Mouse (Mus musculus): ENCODE results near the gene Lamc1. TPM values are rescaled to one million over a fixed set of nuclear protein-coding genes. Genes with fewer than 3 reads are reported as not detected.

The Lamc1 gene
- polyA plus RNA-seq, 1 experiment from 2014 or later: 31.9 TPM

GRCm38 (mm10) chr1:153282342-153282975 is 50.1 kb downstream of the Lamc1 start:
- Histone ChIP-seq H3K27ac (ENCODE audit: low read depth, low read length) (no peak overlapping the region), H3K4me1 (replicated peaks; ENCODE audit: control insufficient read depth, insufficient read depth, low read length) (peaks cover 27% of the 10 kb centered on the region)
- WGBS: 74% methylated on average over 5 of the region's 5 CpGs

DNA sequence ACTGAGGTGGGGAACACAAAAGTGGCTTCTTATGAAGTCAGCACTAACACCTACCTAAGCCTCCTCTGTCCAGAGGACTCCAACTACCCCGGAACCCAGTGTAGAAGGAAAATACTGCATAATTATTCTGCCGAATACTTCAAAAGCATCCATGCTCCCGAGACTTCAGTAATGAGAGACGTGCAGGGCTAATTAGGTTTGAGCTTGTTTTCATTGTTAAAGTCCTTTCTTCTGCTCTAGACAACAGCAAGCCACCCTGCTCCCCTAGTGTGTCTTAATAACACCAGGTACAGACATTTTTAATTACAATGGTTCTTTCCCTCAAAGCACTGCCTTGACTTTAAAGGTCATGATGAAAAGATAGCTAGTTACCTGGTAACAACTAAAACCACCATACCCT is 51.1 kb downstream of the Lamc1 start:
- no peak overlapping the region for H3K4me3 ChIP-seq (ENCODE audit: low read depth, low read length)
- H3K9me3 ChIP-seq (ENCODE audit: control insufficient read depth, low read length): no peaks in the 10 kb centered on the region
- H3K9ac ChIP-seq (ENCODE audit: low read depth, low read length): no peak overlapping the region
- DNase-seq (ENCODE audit: low spot score) (no peak), ATAC-seq (replicated peaks; ENCODE audit: low FRiP score) (no peak)
- H3K27ac ChIP-seq (ENCODE audit: low read depth, low read length): no peak overlapping the region
- no peak overlapping the region for H3K4me2 ChIP-seq
- no peaks in the 10 kb centered on the region for H3K36me3 ChIP-seq (ENCODE audit: control insufficient read depth, insufficient read depth, low read length)
- H3K27me3 ChIP-seq (replicated peaks; ENCODE audit: control insufficient read depth, insufficient read depth, low read length): no peaks in the 10 kb centered on the region
- peaks cover 29% of the 10 kb centered on the region for H3K4me1 ChIP-seq (replicated peaks; ENCODE audit: control insufficient read depth, insufficient read depth, low read length)
- 81% methylated on average over 4 of the region's 4 CpGs for WGBS

More at GRCm38 (mm10) chr1:153282342-153282975, 50.1 kb downstream of the Lamc1 start:
- Histone ChIP-seq H3K36me3 (ENCODE audit: control insufficient read depth, insufficient read depth, low read length) (no peaks in the 10 kb centered on the region), H3K9me3 (ENCODE audit: control insufficient read depth, low read length) (no peaks in the 10 kb centered on the region), H3K9ac (ENCODE audit: low read depth, low read length) (no peak overlapping the region), H3K4me3 (ENCODE audit: low read depth, low read length) (no peak overlapping the region), H3K27me3 (replicated peaks; ENCODE audit: control insufficient read depth, insufficient read depth, low read length) (no peaks in the 10 kb centered on the region), H3K4me2 (no peak overlapping the region)
- DNase-seq (ENCODE audit: low spot score) (no peak), ATAC-seq (replicated peaks; ENCODE audit: low FRiP score) (no peak)

DNA sequence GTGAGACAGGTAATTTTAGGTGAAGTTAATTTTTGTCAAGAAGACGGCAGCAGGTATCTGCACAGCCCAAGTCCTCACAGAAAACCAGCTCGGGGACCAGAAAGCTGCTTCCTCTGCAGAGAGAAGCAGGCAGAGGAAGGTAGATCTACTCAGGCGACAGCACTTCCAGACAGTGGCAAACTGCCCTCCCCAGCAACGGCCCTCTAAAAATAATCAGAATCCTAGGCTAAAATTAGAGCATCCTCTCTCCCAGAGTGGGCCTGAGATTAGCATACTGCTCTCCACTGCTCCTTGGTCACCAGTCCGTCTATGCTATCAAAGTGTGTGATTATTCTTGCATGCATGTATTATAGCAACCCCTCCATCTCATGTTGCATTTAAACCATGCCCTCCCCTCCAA is 52.2 kb downstream of the Lamc1 start:
- H3K4me3 ChIP-seq (ENCODE audit: low read depth, low read length): no peak overlapping the region
- H3K27ac ChIP-seq (ENCODE audit: low read depth, low read length): no peak overlapping the region
- no peak for ATAC-seq (replicated peaks; ENCODE audit: low FRiP score)
- H3K27me3 ChIP-seq (replicated peaks; ENCODE audit: control insufficient read depth, insufficient read depth, low read length): no peaks in the 10 kb centered on the region
- H3K9ac ChIP-seq (ENCODE audit: low read depth, low read length): no peak overlapping the region
- no peaks in the 10 kb centered on the region for H3K36me3 ChIP-seq (ENCODE audit: control insufficient read depth, insufficient read depth, low read length)
- WGBS: 54% methylated on average over 5 of the region's 5 CpGs
- no peak for DNase-seq (ENCODE audit: low spot score)
- H3K9me3 ChIP-seq (ENCODE audit: control insufficient read depth, low read length): no peaks in the 10 kb centered on the region
- no peak overlapping the region for H3K4me2 ChIP-seq
- H3K4me1 ChIP-seq (replicated peaks; ENCODE audit: control insufficient read depth, insufficient read depth, low read length): peaks cover 26% of the 10 kb centered on the region

- Histone ChIP-seq H3K4me1 (replicated peaks; ENCODE audit: control insufficient read depth, insufficient read depth, low read length) (peaks cover 35% of the 10 kb centered on the region), H3K4me2 (no peak overlapping the region)
Measured at GRCm38 (mm10) chr1:153278028-153278613, 54.5 kb downstream of the Lamc1 start.

DNA sequence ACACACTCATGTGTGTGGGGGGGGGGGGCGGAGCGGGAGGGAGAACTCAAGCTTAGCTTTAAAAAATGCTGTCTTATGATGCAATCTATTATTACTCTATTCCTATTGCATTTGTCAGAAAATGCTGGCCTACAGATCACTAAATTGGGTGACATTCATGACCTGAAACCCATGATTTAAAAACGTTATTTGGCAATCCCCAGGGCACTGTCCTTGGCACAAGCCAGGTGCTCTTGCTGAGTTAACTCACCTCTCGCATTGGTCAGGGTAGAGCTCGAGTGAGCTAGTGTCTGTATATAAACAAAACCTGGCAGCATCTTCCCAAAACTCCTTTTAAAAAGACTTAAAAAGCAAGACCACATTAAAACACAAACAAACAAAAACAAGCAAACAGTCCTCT is 57.1 kb downstream of the Lamc1 start:
- Histone ChIP-seq H3K9ac (ENCODE audit: low read depth, low read length) (no peak overlapping the region), H3K4me2 (no peak overlapping the region), H3K27me3 (replicated peaks; ENCODE audit: control insufficient read depth, insufficient read depth, low read length) (no peaks in the 10 kb centered on the region), H3K4me3 (ENCODE audit: low read depth, low read length) (no peak overlapping the region), H3K9me3 (ENCODE audit: control insufficient read depth, low read length) (no peaks in the 10 kb centered on the region), H3K27ac (ENCODE audit: low read depth, low read length) (no peak overlapping the region), H3K4me1 (replicated peaks; ENCODE audit: control insufficient read depth, insufficient read depth, low read length) (peaks cover 25% of the 10 kb centered on the region), H3K36me3 (ENCODE audit: control insufficient read depth, insufficient read depth, low read length) (no peaks in the 10 kb centered on the region)
- 81% methylated on average over 5 of the region's 5 CpGs for WGBS
- DNase-seq (ENCODE audit: low spot score) (no peak), ATAC-seq (replicated peaks; ENCODE audit: low FRiP score) (no peak)

More at GRCm38 (mm10) chr1:153278028-153278613, 54.5 kb downstream of the Lamc1 start:
- Histone ChIP-seq H3K9me3 (ENCODE audit: control insufficient read depth, low read length) (no peaks in the 10 kb centered on the region), H3K36me3 (ENCODE audit: control insufficient read depth, insufficient read depth, low read length) (no peaks in the 10 kb centered on the region), H3K27me3 (replicated peaks; ENCODE audit: control insufficient read depth, insufficient read depth, low read length) (no peaks in the 10 kb centered on the region), H3K4me3 (ENCODE audit: low read depth, low read length) (no peak overlapping the region), H3K27ac (ENCODE audit: low read depth, low read length) (no peak overlapping the region), H3K9ac (ENCODE audit: low read depth, low read length) (no peak overlapping the region)
- 52% methylated on average over 9 of the region's 9 CpGs for WGBS
- DNase-seq (ENCODE audit: low spot score): no peak
- ATAC-seq (replicated peaks; ENCODE audit: low FRiP score): peak; percentile 60

DNA sequence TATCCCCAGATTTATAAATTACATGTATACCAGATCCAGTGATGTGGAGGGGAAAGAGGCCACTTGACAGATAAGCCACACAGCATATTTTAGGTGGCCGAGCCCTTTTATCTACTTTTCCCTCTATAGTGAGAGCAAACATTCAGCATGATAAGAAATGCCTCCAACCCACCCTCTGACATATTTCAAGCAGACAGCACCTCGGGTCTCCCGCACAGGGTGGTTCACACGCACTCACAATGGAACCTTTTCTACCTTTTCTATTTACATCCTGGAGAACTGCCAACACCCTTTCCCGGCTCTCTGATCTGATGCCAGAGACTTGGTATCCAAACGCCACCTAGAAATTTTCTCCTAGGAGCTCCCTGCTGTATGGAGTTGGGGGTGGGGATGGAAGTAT is 58.0 kb downstream of the Lamc1 start:
- no peak; the same call in 1 of the 2 replicates for ATAC-seq (replicated peaks; ENCODE audit: low FRiP score)
- H3K4me1 ChIP-seq (replicated peaks; ENCODE audit: control insufficient read depth, insufficient read depth, low read length): peaks cover 22% of the 10 kb centered on the region
- H3K27ac ChIP-seq (ENCODE audit: low read depth, low read length): no peak overlapping the region

GRCm38 (mm10) chr1:153273657-153274056 is 58.9 kb downstream of the Lamc1 start:
- H3K27ac ChIP-seq (ENCODE audit: low read depth, low read length): no peak overlapping the region
- H3K9me3 ChIP-seq (ENCODE audit: control insufficient read depth, low read length): no peaks in the 10 kb centered on the region
- no peak overlapping the region for H3K4me3 ChIP-seq (ENCODE audit: low read depth, low read length)
- H3K27me3 ChIP-seq (replicated peaks; ENCODE audit: control insufficient read depth, insufficient read depth, low read length): no peaks in the 10 kb centered on the region
- peak; percentile 47; the same call in 1 of the 2 replicates for ATAC-seq (replicated peaks; ENCODE audit: low FRiP score)
- no peak overlapping the region for H3K9ac ChIP-seq (ENCODE audit: low read depth, low read length)
- peak overlapping the region; percentile 31 for H3K4me2 ChIP-seq
- 32% methylated on average over 8 of the region's 8 CpGs for WGBS
- DNase-seq (ENCODE audit: low spot score): no peak
- peaks cover 22% of the 10 kb centered on the region for H3K4me1 ChIP-seq (replicated peaks; ENCODE audit: control insufficient read depth, insufficient read depth, low read length)
- H3K36me3 ChIP-seq (ENCODE audit: control insufficient read depth, insufficient read depth, low read length): no peaks in the 10 kb centered on the region

More for the DNA sequence above, 58.0 kb downstream of the Lamc1 start:
- no peaks in the 10 kb centered on the region for H3K36me3 ChIP-seq (ENCODE audit: control insufficient read depth, insufficient read depth, low read length)
- H3K4me3 ChIP-seq (ENCODE audit: low read depth, low read length): no peak overlapping the region
- no peaks in the 10 kb centered on the region for H3K27me3 ChIP-seq (replicated peaks; ENCODE audit: control insufficient read depth, insufficient read depth, low read length)
- DNase-seq (ENCODE audit: low spot score): no peak
- no peaks in the 10 kb centered on the region for H3K9me3 ChIP-seq (ENCODE audit: control insufficient read depth, low read length)
- WGBS: 22% methylated on average over 6 of the region's 6 CpGs
- H3K9ac ChIP-seq (ENCODE audit: low read depth, low read length): no peak overlapping the region
- H3K4me2 ChIP-seq: no peak overlapping the region

GRCm38 (mm10) chr1:153270827-153271226 is 61.8 kb downstream of the Lamc1 start:
- peaks cover 33% of the 10 kb centered on the region for H3K4me1 ChIP-seq (replicated peaks; ENCODE audit: control insufficient read depth, insufficient read depth, low read length)
- no peaks in the 10 kb centered on the region for H3K36me3 ChIP-seq (ENCODE audit: control insufficient read depth, insufficient read depth, low read length)
- WGBS: 93% methylated on average over 15 of the region's 15 CpGs

DNA sequence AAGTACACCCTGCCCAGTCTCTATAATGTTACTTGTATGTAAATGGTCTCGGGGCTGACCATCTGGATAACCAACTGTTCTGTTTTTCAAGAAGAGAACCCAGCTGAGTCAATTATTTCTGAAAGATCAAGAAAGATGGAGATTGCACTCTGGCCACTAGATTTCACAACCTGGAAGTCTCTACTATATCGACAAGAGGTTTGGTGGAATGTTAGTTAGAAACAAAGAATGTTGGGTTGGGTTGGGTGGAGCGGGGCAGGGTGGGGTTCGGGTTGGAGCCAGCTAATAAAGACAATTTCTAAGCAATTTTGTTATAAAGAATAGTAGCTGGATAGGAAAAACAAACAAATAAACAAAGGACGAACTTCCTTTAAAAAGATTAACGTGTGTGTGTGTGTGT is 62.9 kb downstream of the Lamc1 start:
- H3K9me3 ChIP-seq (ENCODE audit: control insufficient read depth, low read length): no peaks in the 10 kb centered on the region
- H3K27ac ChIP-seq (ENCODE audit: low read depth, low read length): no peak overlapping the region
- H3K36me3 ChIP-seq (ENCODE audit: control insufficient read depth, insufficient read depth, low read length): no peaks in the 10 kb centered on the region
- 80% methylated on average over 6 of the region's 6 CpGs for WGBS
- H3K9ac ChIP-seq (ENCODE audit: low read depth, low read length): no peak overlapping the region
- no peak for ATAC-seq (replicated peaks; ENCODE audit: low FRiP score)
- DNase-seq (ENCODE audit: low spot score): no peak
- H3K4me1 ChIP-seq (replicated peaks; ENCODE audit: control insufficient read depth, insufficient read depth, low read length): peaks cover 37% of the 10 kb centered on the region
- no peak overlapping the region for H3K4me3 ChIP-seq (ENCODE audit: low read depth, low read length)
- no peak overlapping the region for H3K4me2 ChIP-seq
- no peaks in the 10 kb centered on the region for H3K27me3 ChIP-seq (replicated peaks; ENCODE audit: control insufficient read depth, insufficient read depth, low read length)

More at GRCm38 (mm10) chr1:153270827-153271226, 61.8 kb downstream of the Lamc1 start:
- ATAC-seq (replicated peaks; ENCODE audit: low FRiP score): no peak
- no peaks in the 10 kb centered on the region for H3K9me3 ChIP-seq (ENCODE audit: control insufficient read depth, low read length)
- no peak overlapping the region for H3K9ac ChIP-seq (ENCODE audit: low read depth, low read length)
- no peak overlapping the region for H3K4me2 ChIP-seq
- no peak overlapping the region for H3K4me3 ChIP-seq (ENCODE audit: low read depth, low read length)
- no peaks in the 10 kb centered on the region for H3K27me3 ChIP-seq (replicated peaks; ENCODE audit: control insufficient read depth, insufficient read depth, low read length)
- no peak overlapping the region for H3K27ac ChIP-seq (ENCODE audit: low read depth, low read length)
- no peak for DNase-seq (ENCODE audit: low spot score)

All from liver, embryonic 11.5 days (tissue).